Mouse (Mus musculus): ENCODE measurements around the gene Stx6.

Stx6 gene

DNA sequence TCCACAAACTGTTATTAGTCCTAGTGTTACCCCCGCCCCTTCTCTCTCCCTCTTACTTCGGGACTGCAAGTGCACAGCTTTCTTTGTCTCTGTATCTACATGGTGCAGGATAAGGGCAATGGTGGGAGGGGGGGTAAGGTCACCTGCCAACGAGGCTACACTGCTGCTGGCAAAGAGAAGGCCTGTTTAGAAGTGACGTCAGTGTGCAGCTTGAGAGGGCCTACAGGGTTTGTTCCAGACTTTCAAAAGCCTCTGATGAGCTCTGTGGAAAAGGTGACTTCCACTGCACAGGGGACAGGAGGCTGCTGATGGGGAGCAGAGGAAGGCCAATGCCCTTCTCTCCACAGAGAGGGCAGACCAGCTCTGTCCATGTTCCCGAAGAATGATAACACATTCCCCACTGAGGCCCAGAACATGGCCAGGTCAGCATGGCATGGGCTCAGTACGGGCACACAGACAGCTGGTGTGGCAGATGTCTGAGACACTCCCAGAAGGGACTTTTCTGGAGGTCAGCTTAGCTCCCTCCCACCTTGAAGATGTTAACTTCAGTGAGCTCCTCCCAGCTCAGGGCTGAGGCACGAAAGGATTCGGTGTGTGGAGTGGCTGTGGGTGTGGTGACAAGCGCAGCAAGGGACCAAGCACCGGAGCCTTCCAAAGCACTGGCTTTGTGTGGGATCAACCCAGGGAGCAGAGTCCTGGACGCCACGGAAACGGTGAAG, 78.0 kb downstream of the Stx6 start:
- no peak for DNase-seq

GRCm38 (mm10) chr1:155237390-155237789, 78.9 kb downstream of the Stx6 start:
- DNase-seq = no peak

DNA sequence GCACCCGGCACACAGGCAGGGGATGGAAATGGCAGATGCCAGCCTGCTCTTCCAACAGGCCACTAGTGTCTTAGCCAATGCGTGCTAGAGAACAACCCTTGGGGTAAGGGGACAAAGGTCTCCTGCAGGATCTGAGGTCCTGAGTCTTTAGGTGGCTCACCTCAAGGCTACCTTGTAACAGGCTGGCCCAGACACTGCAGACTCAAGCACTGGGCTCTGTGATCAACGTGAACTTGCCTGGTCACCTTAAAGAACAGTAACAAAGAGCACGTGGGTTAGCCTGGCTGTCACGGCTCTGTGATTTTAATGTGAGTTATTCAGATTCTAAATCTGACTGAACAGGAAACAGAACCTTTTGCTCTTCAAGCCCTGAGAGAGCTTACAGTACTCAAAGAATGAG, 79.6 kb downstream of the Stx6 start:
- DNase-seq = peak; percentile 65

DNA sequence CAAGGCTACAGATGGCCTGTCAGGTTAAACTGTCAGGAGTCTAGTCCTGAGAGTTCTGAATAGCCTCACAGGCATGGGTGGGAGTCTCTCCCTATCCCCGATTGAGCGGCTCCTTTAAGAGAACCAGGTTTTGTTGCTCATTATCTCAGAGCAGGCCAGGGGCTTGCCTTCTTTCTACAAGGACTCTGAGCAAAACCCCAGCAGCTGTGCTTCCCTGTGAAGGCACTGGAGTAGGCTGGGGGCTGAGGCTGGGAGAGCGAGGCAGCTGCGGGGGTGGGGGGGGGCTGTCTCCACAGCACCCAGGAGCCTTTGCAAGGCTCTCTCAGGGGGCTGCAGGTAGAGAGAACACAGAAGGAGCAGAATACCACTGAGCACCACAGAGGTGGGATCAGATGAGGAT, 80.7 kb downstream of the Stx6 start:
- DNase-seq = no peak

- no peak for DNase-seq
These were observed 81.6 kb downstream of the Stx6 start for GRCm38 (mm10) chr1:155239962-155240717.

- DNase-seq = no peak
These were observed 83.4 kb downstream of the Stx6 start for GRCm38 (mm10) chr1:155241701-155242487.

DNA sequence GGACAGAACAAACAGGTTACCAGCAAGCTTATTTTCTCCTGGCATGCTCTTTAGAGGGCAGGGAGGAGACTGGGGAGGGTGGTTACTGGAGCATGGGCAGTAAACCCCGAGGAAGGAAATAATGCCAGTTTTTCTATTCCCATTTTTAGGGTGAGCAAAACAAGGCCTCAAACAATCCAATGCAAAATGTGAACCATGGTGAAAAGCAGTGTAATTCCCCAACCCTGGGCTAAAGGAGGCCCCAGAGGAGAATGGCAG, 83.9 kb downstream of the Stx6 start:
- DNase-seq = peak; percentile 34

GRCm38 (mm10) chr1:155243797-155244770, 85.6 kb downstream of the Stx6 start, which contains the start of gene BC034090:
TSS of gene BC034090 (minus strand) at chr1:155244444.
- DNase-seq = peak; percentile 85

- DNase-seq = no peak
These were observed 86.3 kb downstream of the Stx6 start for GRCm38 (mm10) chr1:155244771-155245211.

- no peak for DNase-seq
These were observed 87.0 kb downstream of the Stx6 start for GRCm38 (mm10) chr1:155245516-155245915.

GRCm38 (mm10) chr1:155247441-155247840, 88.9 kb downstream of the Stx6 start:
- DNase-seq = peak; percentile 74

DNA sequence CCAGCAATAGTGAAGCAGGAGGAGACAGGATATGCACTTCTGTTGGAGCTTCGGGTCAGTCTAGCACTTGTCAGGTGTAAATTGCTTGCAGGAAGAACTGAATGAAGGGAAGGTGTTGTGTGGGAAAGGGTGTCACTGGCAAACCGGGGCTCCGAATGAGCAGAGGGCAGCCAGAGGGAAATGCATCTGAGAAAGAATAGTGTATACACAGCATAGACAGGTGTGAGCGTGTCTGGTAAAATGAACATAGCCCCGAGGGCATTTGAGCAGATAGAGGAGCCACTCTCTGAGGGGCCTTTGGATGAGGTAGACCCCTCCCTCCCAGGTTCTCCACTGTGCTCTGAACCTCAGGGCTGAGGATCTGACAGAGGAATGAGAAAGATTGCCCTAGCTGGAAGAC, 89.5 kb downstream of the Stx6 start:
- no peak for DNase-seq

DNA sequence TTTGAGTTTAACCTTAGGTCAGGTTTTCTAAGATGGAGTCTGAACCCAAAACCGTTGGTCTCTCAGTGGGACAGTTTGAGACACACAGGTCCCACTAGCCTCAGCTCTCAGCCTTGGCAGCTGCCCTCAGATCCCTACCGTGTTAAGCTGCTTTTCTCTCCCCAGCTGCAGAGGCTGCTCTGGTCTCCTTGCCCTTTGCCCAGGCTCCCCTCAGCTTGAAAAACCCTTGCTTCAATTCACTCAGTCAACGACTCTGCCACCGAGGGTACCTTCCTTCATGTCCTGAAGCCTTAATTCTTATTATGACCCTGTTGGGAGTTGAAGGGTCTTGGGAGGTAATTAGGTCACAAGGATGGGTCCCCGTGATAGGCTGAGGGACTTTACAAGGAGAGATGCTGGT, 91.4 kb downstream of the Stx6 start:
- peak; percentile 57 for DNase-seq

- DNase-seq = peak; percentile 51
These were observed 92.1 kb downstream of the Stx6 start for GRCm38 (mm10) chr1:155250531-155251135.

DNA sequence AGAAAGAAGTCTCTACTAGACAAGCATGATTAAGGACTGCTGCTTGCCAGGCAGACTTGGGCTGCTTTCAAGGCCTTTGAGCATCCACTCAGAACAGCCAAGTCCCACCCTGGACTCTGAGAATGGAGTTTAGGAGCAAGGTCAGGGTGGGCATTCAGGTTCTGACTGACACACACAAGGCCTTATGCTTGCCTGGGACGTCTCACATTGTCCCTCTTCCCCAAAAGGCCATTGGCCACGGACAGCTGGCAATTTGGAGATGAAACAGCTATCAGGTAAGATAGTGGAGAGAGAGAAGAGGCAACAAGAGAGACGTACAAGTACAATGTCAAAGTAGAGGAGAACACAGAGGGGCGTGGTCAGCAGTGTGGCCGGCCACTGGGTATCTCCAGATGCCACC, 93.1 kb downstream of the Stx6 start:
- DNase-seq = no peak

GRCm38 (mm10) chr1:155252631-155253121, 94.2 kb downstream of the Stx6 start:
- peak; percentile 47 for DNase-seq

GRCm38 (mm10) chr1:155253126-155253525, 94.6 kb downstream of the Stx6 start:
- no peak for DNase-seq

DNA sequence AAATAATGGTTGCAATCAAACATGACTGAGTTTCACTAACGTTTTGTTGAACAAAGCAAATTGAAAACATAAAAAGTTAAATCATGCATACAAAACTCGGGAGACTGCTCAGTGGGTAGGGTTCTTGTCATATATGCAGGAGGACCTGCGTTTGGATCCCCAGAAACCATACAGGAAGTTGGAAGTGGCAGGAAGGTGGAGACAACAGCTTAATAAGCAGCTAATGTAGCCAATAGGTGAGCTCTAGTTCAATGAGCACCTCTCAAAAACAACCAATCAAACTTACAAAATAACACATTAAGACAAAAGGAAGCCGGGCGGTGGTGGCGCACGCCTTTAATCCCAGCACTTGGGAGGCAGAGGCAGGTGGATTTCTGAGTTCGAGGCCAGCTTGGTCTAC, 95.8 kb downstream of the Stx6 start:
- no peak for DNase-seq
